Mouse (Mus musculus): ENCODE measurements around the gene Ttll10. TPM values are rescaled to one million over a fixed set of nuclear protein-coding genes. Genes with fewer than 3 reads are reported as not detected.

Ttll10 gene
- polyA plus RNA-seq, 1 experiment from 2014 or later, result 0.26 TPM

DNA sequence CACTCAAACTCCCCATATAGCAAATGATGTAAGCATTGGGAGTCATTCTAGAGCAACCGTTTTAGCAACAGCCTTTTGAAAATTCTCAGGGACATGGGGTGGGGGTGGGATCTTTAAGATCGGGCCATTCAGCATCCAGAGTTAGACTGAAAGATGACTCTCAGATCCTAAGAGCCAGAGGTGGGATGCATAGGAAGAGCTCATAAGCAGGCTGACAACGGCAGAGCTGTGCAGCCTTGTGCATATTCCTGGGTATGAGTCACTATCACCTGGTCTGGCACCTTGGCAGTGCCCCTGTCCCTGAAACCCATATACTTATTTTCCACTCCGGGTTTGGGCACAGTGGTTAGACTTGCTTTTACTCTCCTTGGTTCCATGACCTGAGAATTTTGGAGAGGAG lies 6.1 kb downstream of the Ttll10 start:
- Histone ChIP-seq H3K4me1 (ENCODE audit: control insufficient read depth in 2 of 2, insufficient read depth in 2 of 2, low read length in 2 of 2) (peaks cover 26 to 30% of the 10 kb centered on the region in 2 experiments), H3K4me3 (ENCODE audit: control insufficient read depth in 1 of 2, insufficient read depth in 1 of 2, low read depth in 1 of 2, low read length in 2 of 2) (no peak overlapping the region), H3K27ac (replicated peaks in 1 of 2; ENCODE audit: control insufficient read depth in 1 of 2, insufficient read depth in 1 of 2, low read depth in 2 of 2, low read length in 2 of 2) (peak overlapping the region; percentile 29 to 68), H3K36me3 (ENCODE audit: control insufficient read depth, insufficient read depth, low read length) (no peaks in the 10 kb centered on the region), H3K27me3 (ENCODE audit: control insufficient read depth, insufficient read depth, low read length) (no peaks in the 10 kb centered on the region), H3K4me2 (ENCODE audit: low read length) (peak overlapping the region; percentile 16; the same call in 1 of the 2 replicates), H3K9me3 (ENCODE audit: control insufficient read depth, low read length) (no peaks in the 10 kb centered on the region), H3K9ac (ENCODE audit: low read length) (peak overlapping the region; percentile 30)
- WGBS, result 23% methylated on average over 4 of the region's 4 CpGs
- peak; percentile 23; the same call in 1 of the 2 replicates for ATAC-seq (ENCODE audit: insufficient number of reproducible peaks, insufficient read depth, low FRiP score, low read depth)

DNA sequence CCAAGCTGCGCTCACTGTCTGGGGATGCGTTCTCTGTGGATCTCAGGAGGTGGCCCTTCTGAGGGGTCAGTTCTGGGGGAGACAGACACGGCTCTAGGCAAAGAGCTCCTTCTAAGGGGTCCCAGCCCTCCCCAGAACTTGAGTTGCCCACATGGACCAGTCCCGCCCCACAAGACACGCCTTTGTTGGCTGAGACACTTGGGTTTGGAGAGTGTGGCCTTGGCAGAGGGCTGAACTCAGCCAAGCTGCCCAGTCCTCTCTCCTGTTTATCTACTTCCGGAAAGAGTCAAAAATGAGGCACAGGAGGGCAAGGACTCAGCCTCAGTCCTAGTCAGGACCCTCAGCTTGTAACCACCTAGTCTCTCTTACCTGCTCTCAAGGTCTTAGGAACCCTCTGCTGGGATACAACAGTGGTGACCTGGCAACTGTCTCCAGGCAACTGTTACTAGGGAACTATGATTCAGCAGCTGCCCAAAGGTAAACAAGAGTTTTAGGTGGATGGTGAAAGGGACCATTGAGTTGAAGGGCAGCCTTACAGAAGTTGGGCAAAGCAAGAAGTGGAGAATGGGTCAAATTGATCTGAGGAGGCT lies 8.7 kb downstream of the Ttll10 start:
- no peak overlapping the region for H3K27ac ChIP-seq (replicated peaks in 1 of 2; ENCODE audit: control insufficient read depth in 1 of 2, insufficient read depth in 1 of 2, low read depth in 2 of 2, low read length in 2 of 2)
- no peak for ATAC-seq (ENCODE audit: insufficient number of reproducible peaks, insufficient read depth, low FRiP score, low read depth)
- H3K4me2 ChIP-seq (ENCODE audit: low read length), result no peak overlapping the region
- no peaks in the 10 kb centered on the region for H3K9me3 ChIP-seq (ENCODE audit: control insufficient read depth, low read length)
- H3K36me3 ChIP-seq (ENCODE audit: control insufficient read depth, insufficient read depth, low read length), result no peaks in the 10 kb centered on the region
- H3K9ac ChIP-seq (ENCODE audit: low read length), result no peak overlapping the region
- H3K4me3 ChIP-seq (ENCODE audit: control insufficient read depth in 1 of 2, insufficient read depth in 1 of 2, low read depth in 1 of 2, low read length in 2 of 2), result no peak overlapping the region
- WGBS, result 51% methylated on average over 6 of the region's 6 CpGs
- H3K4me1 ChIP-seq (ENCODE audit: control insufficient read depth in 2 of 2, insufficient read depth in 2 of 2, low read length in 2 of 2), result peaks cover 26 to 30% of the 10 kb centered on the region in 2 experiments
- no peaks in the 10 kb centered on the region for H3K27me3 ChIP-seq (ENCODE audit: control insufficient read depth, insufficient read depth, low read length)

- Histone ChIP-seq H3K9me3 (ENCODE audit: control insufficient read depth, low read length) (no peaks in the 10 kb centered on the region), H3K4me3 (ENCODE audit: control insufficient read depth in 1 of 2, insufficient read depth in 1 of 2, low read depth in 1 of 2, low read length in 2 of 2) (no peak overlapping the region), H3K9ac (ENCODE audit: low read length) (no peak overlapping the region), H3K36me3 (ENCODE audit: control insufficient read depth, insufficient read depth, low read length) (no peaks in the 10 kb centered on the region), H3K27me3 (ENCODE audit: control insufficient read depth, insufficient read depth, low read length) (no peaks in the 10 kb centered on the region), H3K4me2 (ENCODE audit: low read length) (no peak overlapping the region), H3K27ac (replicated peaks in 1 of 2; ENCODE audit: control insufficient read depth in 1 of 2, insufficient read depth in 1 of 2, low read depth in 2 of 2, low read length in 2 of 2) (no peak overlapping the region), H3K4me1 (ENCODE audit: control insufficient read depth in 2 of 2, insufficient read depth in 2 of 2, low read length in 2 of 2) (peaks cover 26 to 30% of the 10 kb centered on the region in 2 experiments)
- 46% methylated on average over 3 of the region's 3 CpGs for WGBS
- ATAC-seq (ENCODE audit: insufficient number of reproducible peaks, insufficient read depth, low FRiP score, low read depth), result no peak
Measured at GRCm38 (mm10) chr4:156049779-156050178, 9.4 kb downstream of the Ttll10 start.

- Histone ChIP-seq H3K4me3 (ENCODE audit: control insufficient read depth in 1 of 2, insufficient read depth in 1 of 2, low read depth in 1 of 2, low read length in 2 of 2) (no peak overlapping the region), H3K4me2 (ENCODE audit: low read length) (no peak overlapping the region)
Measured at GRCm38 (mm10) chr4:156044754-156045153, 14.5 kb downstream of the Ttll10 start.

GRCm38 (mm10) chr4:156034901-156035300 lies 24.3 kb downstream of the Ttll10 start:
- no peak overlapping the region for H3K27ac ChIP-seq (replicated peaks in 1 of 2; ENCODE audit: control insufficient read depth in 1 of 2, insufficient read depth in 1 of 2, low read depth in 2 of 2, low read length in 2 of 2)
- no peak for ATAC-seq (ENCODE audit: insufficient number of reproducible peaks, insufficient read depth, low FRiP score, low read depth)
- no peaks in the 10 kb centered on the region for H3K36me3 ChIP-seq (ENCODE audit: control insufficient read depth, insufficient read depth, low read length)
- peak overlapping the region; percentile 41 for H3K9ac ChIP-seq (ENCODE audit: low read length)
- H3K27me3 ChIP-seq (ENCODE audit: control insufficient read depth, insufficient read depth, low read length), result peaks cover 22% of the 10 kb centered on the region
- H3K4me2 ChIP-seq (ENCODE audit: low read length), result peak overlapping the region; percentile 58
- no peaks in the 10 kb centered on the region for H3K9me3 ChIP-seq (ENCODE audit: control insufficient read depth, low read length)
- 5% methylated on average over 25 of the region's 25 CpGs for WGBS
- H3K4me3 ChIP-seq (ENCODE audit: control insufficient read depth in 1 of 2, insufficient read depth in 1 of 2, low read depth in 1 of 2, low read length in 2 of 2), result peak overlapping the region; percentile 24 to 26
- H3K4me1 ChIP-seq (ENCODE audit: control insufficient read depth in 2 of 2, insufficient read depth in 2 of 2, low read length in 2 of 2), result peaks cover 18 to 27% of the 10 kb centered on the region in 2 experiments

More at GRCm38 (mm10) chr4:156044754-156045153, 14.5 kb downstream of the Ttll10 start:
- Histone ChIP-seq H3K9me3 (ENCODE audit: control insufficient read depth, low read length) (no peaks in the 10 kb centered on the region), H3K4me1 (ENCODE audit: control insufficient read depth in 2 of 2, insufficient read depth in 2 of 2, low read length in 2 of 2) (no peaks in the 10 kb centered on the region), H3K36me3 (ENCODE audit: control insufficient read depth, insufficient read depth, low read length) (no peaks in the 10 kb centered on the region), H3K27ac (replicated peaks in 1 of 2; ENCODE audit: control insufficient read depth in 1 of 2, insufficient read depth in 1 of 2, low read depth in 2 of 2, low read length in 2 of 2) (no peak overlapping the region), H3K9ac (ENCODE audit: low read length) (no peak overlapping the region), H3K27me3 (ENCODE audit: control insufficient read depth, insufficient read depth, low read length) (no peaks in the 10 kb centered on the region)
- 64% methylated on average over 5 of the region's 5 CpGs for WGBS
- ATAC-seq (ENCODE audit: insufficient number of reproducible peaks, insufficient read depth, low FRiP score, low read depth), result no peak

- peak overlapping the region; percentile 58; the same call in 1 of the 2 replicates for H3K4me2 ChIP-seq (ENCODE audit: low read length)
- H3K27me3 ChIP-seq (ENCODE audit: control insufficient read depth, insufficient read depth, low read length), result peaks cover 22% of the 10 kb centered on the region
- no peak overlapping the region for H3K9ac ChIP-seq (ENCODE audit: low read length)
- no peak for ATAC-seq (ENCODE audit: insufficient number of reproducible peaks, insufficient read depth, low FRiP score, low read depth)
- no peaks in the 10 kb centered on the region for H3K9me3 ChIP-seq (ENCODE audit: control insufficient read depth, low read length)
- no peak overlapping the region for H3K27ac ChIP-seq (replicated peaks in 1 of 2; ENCODE audit: control insufficient read depth in 1 of 2, insufficient read depth in 1 of 2, low read depth in 2 of 2, low read length in 2 of 2)
- H3K4me1 ChIP-seq (ENCODE audit: control insufficient read depth in 2 of 2, insufficient read depth in 2 of 2, low read length in 2 of 2), result peaks cover 18 to 27% of the 10 kb centered on the region in 2 experiments
- H3K36me3 ChIP-seq (ENCODE audit: control insufficient read depth, insufficient read depth, low read length), result 0 out of 2 replicates have a peak, but pooled peaks cover 3% of the 10 kb centered on the region
- 68% methylated on average over 4 of the region's 4 CpGs for WGBS
- no peak overlapping the region for H3K4me3 ChIP-seq (ENCODE audit: control insufficient read depth in 1 of 2, insufficient read depth in 1 of 2, low read depth in 1 of 2, low read length in 2 of 2)
Measured at GRCm38 (mm10) chr4:156034301-156034700, 24.9 kb downstream of the Ttll10 start.

DNA sequence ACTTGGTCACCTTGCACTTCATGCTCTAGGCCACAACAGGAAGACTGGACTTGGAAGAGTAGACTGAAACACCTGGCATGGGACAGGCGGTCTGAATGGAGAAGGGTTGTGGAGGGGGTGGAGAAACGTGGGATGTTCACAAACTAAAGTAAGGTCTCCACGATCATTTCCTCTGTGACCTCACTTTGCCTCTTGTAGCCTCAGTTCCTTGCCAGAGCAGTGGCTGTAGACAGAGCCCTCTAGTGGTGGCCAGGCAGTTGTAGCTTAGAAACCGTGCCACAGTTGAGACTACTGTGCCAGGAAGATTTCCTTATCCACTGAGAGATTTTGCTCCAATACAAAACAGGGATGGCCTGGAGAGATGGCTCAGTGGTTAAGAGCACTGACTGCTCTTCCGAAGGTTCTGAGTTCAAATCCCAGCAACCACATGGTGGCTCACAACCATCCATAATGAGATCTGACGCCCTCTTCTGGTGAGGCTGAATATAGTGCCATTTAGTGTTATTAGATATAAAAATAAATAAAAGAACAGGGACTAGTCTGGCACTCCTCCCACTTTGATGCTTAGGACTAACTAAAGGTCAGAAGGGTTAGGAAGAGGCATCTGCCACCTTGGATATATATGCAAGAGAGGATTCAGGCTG lies 25.6 kb downstream of the Ttll10 start:
- Histone ChIP-seq H3K4me1 (ENCODE audit: control insufficient read depth in 2 of 2, insufficient read depth in 2 of 2, low read length in 2 of 2) (peaks cover 18 to 27% of the 10 kb centered on the region in 2 experiments), H3K9ac (ENCODE audit: low read length) (no peak overlapping the region), H3K36me3 (ENCODE audit: control insufficient read depth, insufficient read depth, low read length) (peaks cover 8% of the 10 kb centered on the region; the same call in 1 of the 2 replicates), H3K4me3 (ENCODE audit: control insufficient read depth in 1 of 2, insufficient read depth in 1 of 2, low read depth in 1 of 2, low read length in 2 of 2) (no peak overlapping the region), H3K9me3 (ENCODE audit: control insufficient read depth, low read length) (no peaks in the 10 kb centered on the region), H3K27ac (replicated peaks in 1 of 2; ENCODE audit: control insufficient read depth in 1 of 2, insufficient read depth in 1 of 2, low read depth in 2 of 2, low read length in 2 of 2) (no peak overlapping the region), H3K4me2 (ENCODE audit: low read length) (no peak overlapping the region), H3K27me3 (ENCODE audit: control insufficient read depth, insufficient read depth, low read length) (peaks cover 22% of the 10 kb centered on the region)
- ATAC-seq (ENCODE audit: insufficient number of reproducible peaks, insufficient read depth, low FRiP score, low read depth), result no peak
- 45% methylated on average over 6 of the region's 6 CpGs for WGBS

Data from heart, embryonic 14.5 days (tissue).